Mouse (Mus musculus): ENCODE measurements around the gene Tent5d.
A peak's percentile ranks its signal among the peaks of the same experiment; 100 is the strongest.

DNA sequence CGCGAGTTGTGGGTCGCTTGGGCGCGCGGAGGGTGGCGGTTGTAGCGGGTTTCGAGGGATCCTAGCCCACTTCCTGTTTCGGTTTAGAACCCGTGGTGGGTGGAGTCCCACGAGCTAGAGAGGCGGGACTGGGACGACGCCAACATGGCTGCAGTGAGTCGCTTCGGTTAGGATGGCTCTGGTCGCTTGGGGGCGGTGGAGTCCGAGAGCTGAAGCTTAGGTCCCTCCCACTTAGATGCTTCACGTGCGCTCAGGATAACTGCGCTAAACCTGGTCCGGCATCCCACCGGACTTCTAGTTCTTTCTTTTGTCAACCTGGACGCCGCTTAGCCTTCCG is 23.8 kb downstream of the Tent5d start, which contains the start of gene 2610002M06Rik:
- TF ChIP-seq CTCF (IDR thresholded peaks at IDR 0.05; ENCODE audit: low read depth): peak; percentile 62
- TF ChIP-seq EP300 (IDR thresholded peaks at IDR 0.05; ENCODE audit: low read depth): no peak
